Mouse (Mus musculus): ENCODE results near the gene Pde4c. TPM values are rescaled to one million over a fixed set of nuclear protein-coding genes. Genes with fewer than 3 reads are reported as not detected.
A peak's percentile ranks its signal among the peaks of the same experiment; 100 is the strongest.

Pde4c gene
- polyA plus RNA-seq, 1 experiment: 4.1 TPM

GRCm38 (mm10) chr8:70715086-70715485, 8.4 kb upstream of the Pde4c start:
- H3K4me1 ChIP-seq (ENCODE audit: control insufficient read depth, insufficient read depth, low read length): no peaks in the 10 kb centered on the region
- TF ChIP-seq POLR2A (IDR thresholded peaks at IDR 0.05; ENCODE audit: borderline replicate concordance, extremely low read depth, low read depth, low read length): no peak
- TF ChIP-seq CTCF (IDR thresholded peaks at IDR 0.05; ENCODE audit: insufficient read depth, low read length): no peak
- DNase-seq: no peak
- 65% methylated on average over 2 of the region's 2 CpGs for WGBS
- no peak overlapping the region for H3K4me3 ChIP-seq (replicated peaks; ENCODE audit: extremely low read depth, low read depth, low read length)

- Histone ChIP-seq H3K4me1 (ENCODE audit: control insufficient read depth, insufficient read depth, low read length) (no peaks in the 10 kb centered on the region), H3K4me3 (replicated peaks; ENCODE audit: extremely low read depth, low read depth, low read length) (no peak overlapping the region)
- WGBS: 83% methylated on average over 40 of the region's 40 CpGs
- TF ChIP-seq CTCF (IDR thresholded peaks at IDR 0.05; ENCODE audit: insufficient read depth, low read length) (no peak), POLR2A (IDR thresholded peaks at IDR 0.05; ENCODE audit: borderline replicate concordance, extremely low read depth, low read depth, low read length) (no peak)
- DNase-seq: no peak
Measured at GRCm38 (mm10) chr8:70716521-70717400, 6.8 kb upstream of the Pde4c start.

- peak; percentile 74 for DNase-seq
- no peak within 1 kb of the TSS for H3K4me3 ChIP-seq (replicated peaks; ENCODE audit: extremely low read depth, low read depth, low read length)
- 3% methylated on average over 19 of the region's 19 CpGs for WGBS
- TF ChIP-seq CTCF (IDR thresholded peaks at IDR 0.05; ENCODE audit: insufficient read depth, low read length) (peak; percentile 68), POLR2A (IDR thresholded peaks at IDR 0.05; ENCODE audit: borderline replicate concordance, extremely low read depth, low read depth, low read length) (no peak)
- H3K4me1 ChIP-seq (ENCODE audit: control insufficient read depth, insufficient read depth, low read length): no peaks in the 10 kb centered on the region
Measured at GRCm38 (mm10) chr8:70718297-70718696, 5.2 kb upstream of the Pde4c start, which contains the start of gene Gm3336. TSS of gene Gm3336 (plus strand) at chr8:70718543.

- DNase-seq: no peak
- WGBS: 44% methylated on average over 9 of the region's 9 CpGs
- TF ChIP-seq CTCF (IDR thresholded peaks at IDR 0.05; ENCODE audit: insufficient read depth, low read length): no peak
- TF ChIP-seq POLR2A (IDR thresholded peaks at IDR 0.05; ENCODE audit: borderline replicate concordance, extremely low read depth, low read depth, low read length): no peak
Measured at GRCm38 (mm10) chr8:70719796-70720270, 3.7 kb upstream of the Pde4c start.

GRCm38 (mm10) chr8:70720739-70721138, 2.8 kb upstream of the Pde4c start:
- WGBS: 3% methylated on average over 3 of the region's 3 CpGs
- DNase-seq: peak; percentile 84
- Histone ChIP-seq H3K4me3 (replicated peaks; ENCODE audit: extremely low read depth, low read depth, low read length) (no peak overlapping the region), H3K4me1 (ENCODE audit: control insufficient read depth, insufficient read depth, low read length) (no peaks in the 10 kb centered on the region)
- no peak for TF ChIP-seq POLR2A (IDR thresholded peaks at IDR 0.05; ENCODE audit: borderline replicate concordance, extremely low read depth, low read depth, low read length)
- peak; percentile 97 for TF ChIP-seq CTCF (IDR thresholded peaks at IDR 0.05; ENCODE audit: insufficient read depth, low read length)

More at GRCm38 (mm10) chr8:70719796-70720270, 3.7 kb upstream of the Pde4c start:
- Histone ChIP-seq H3K4me3 (replicated peaks; ENCODE audit: extremely low read depth, low read depth, low read length) (no peak overlapping the region), H3K4me1 (ENCODE audit: control insufficient read depth, insufficient read depth, low read length) (no peaks in the 10 kb centered on the region)

- TF ChIP-seq CTCF (IDR thresholded peaks at IDR 0.05; ENCODE audit: insufficient read depth, low read length) (no peak), POLR2A (IDR thresholded peaks at IDR 0.05; ENCODE audit: borderline replicate concordance, extremely low read depth, low read depth, low read length) (no peak)
- WGBS: 88% methylated on average over 8 of the region's 8 CpGs
- Histone ChIP-seq H3K4me1 (ENCODE audit: control insufficient read depth, insufficient read depth, low read length) (no peaks in the 10 kb centered on the region), H3K4me3 (replicated peaks; ENCODE audit: extremely low read depth, low read depth, low read length) (no peak overlapping the region)
- DNase-seq: no peak
Measured at GRCm38 (mm10) chr8:70721601-70722000, 1.9 kb upstream of the Pde4c start.

GRCm38 (mm10) chr8:70724216-70724615, 696 bp downstream of the Pde4c start:
- no peak for DNase-seq
- Histone ChIP-seq H3K4me1 (ENCODE audit: control insufficient read depth, insufficient read depth, low read length) (no peaks in the 10 kb centered on the region), H3K4me3 (replicated peaks; ENCODE audit: extremely low read depth, low read depth, low read length) (no peak overlapping the region)
- TF ChIP-seq CTCF (IDR thresholded peaks at IDR 0.05; ENCODE audit: insufficient read depth, low read length): no peak
- no peak for TF ChIP-seq POLR2A (IDR thresholded peaks at IDR 0.05; ENCODE audit: borderline replicate concordance, extremely low read depth, low read depth, low read length)
- WGBS: 74% methylated on average over 12 of the region's 12 CpGs

GRCm38 (mm10) chr8:70725792-70726447, 2.4 kb downstream of the Pde4c start:
- Histone ChIP-seq H3K4me1 (ENCODE audit: control insufficient read depth, insufficient read depth, low read length) (peaks cover 3% of the 10 kb centered on the region; the same call in 1 of the 2 replicates), H3K4me3 (replicated peaks; ENCODE audit: extremely low read depth, low read depth, low read length) (no peak overlapping the region)
- peak; percentile 42 for DNase-seq
- 24% methylated on average over 14 of the region's 14 CpGs for WGBS
- no peak for TF ChIP-seq CTCF (IDR thresholded peaks at IDR 0.05; ENCODE audit: insufficient read depth, low read length)
- TF ChIP-seq POLR2A (IDR thresholded peaks at IDR 0.05; ENCODE audit: borderline replicate concordance, extremely low read depth, low read depth, low read length): no peak

GRCm38 (mm10) chr8:70726721-70727120, 3.2 kb downstream of the Pde4c start:
- TF ChIP-seq POLR2A (IDR thresholded peaks at IDR 0.05; ENCODE audit: borderline replicate concordance, extremely low read depth, low read depth, low read length) (no peak), CTCF (IDR thresholded peaks at IDR 0.05; ENCODE audit: insufficient read depth, low read length) (no peak)
- WGBS: 43% methylated on average over 11 of the region's 11 CpGs
- DNase-seq: no peak
- no peak overlapping the region for H3K4me3 ChIP-seq (replicated peaks; ENCODE audit: extremely low read depth, low read depth, low read length)
- peaks cover 3% of the 10 kb centered on the region; the same call in 1 of the 2 replicates for H3K4me1 ChIP-seq (ENCODE audit: control insufficient read depth, insufficient read depth, low read length)

Measured in lung, adult 2 months (tissue).